Mouse (Mus musculus): ENCODE results near the gene Pdcd2.

Pdcd2 gene

DNA sequence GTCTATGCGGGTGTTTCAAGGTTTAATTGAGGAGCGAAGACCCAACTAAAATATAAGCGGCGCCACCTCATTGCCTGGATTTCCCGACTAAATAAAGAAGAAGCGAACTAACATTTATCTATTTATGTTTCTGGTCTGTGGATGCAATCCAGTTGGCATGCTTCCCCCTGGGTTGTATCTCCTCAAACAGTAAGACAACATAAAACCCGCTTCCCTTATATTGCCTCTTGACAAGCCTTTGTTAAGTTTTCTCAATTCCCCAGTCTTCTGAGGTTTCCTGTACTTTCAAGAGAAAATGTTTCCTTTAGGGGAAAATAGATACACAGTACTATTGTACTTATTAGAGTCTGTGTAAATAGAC is 28.4 kb downstream of the Pdcd2 start:
- CTCF ChIA-PET, result no interaction called here

DNA sequence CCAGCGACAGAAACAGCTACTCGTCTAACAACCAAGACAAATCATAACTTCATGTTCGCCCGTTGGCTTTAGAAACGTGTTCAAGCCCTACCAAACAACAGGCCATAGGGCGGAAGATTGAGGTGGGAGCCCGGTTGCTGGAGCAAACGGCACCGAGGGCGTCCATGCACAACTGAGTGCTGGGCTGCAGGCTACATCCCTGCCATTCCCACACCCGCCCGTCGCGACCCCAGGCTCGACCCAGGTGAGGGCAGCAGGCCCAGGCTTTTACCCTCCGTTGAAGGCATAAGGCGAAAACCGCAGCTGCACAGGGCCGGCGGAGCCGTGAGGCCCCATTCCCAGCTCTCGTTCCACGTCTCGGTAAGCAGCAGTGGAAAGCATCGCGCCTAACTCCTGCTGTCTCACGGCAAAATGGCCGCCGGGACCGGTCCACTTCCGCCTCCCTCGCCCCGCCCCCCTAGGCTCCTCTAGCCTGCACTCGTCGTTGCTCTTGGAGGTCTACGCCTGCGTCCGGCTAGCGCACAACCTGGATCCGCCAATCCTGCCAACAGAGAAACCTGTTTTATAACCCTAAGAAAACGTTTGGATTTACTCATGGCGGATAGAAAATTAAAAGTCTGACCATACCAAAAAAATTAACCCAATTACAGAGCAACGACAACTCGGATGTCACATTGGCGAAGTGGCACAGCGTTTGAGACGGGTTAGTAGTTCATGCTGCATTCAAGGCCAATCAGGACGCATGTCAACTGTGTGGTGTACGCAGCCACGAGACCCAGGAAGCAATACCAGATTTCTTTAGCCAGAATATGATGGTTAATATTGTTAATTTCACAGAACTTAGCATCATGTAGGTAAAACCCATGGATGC is 29.0 kb downstream of the Pdcd2 start:
- CTCF ChIA-PET, result no interaction called here

DNA sequence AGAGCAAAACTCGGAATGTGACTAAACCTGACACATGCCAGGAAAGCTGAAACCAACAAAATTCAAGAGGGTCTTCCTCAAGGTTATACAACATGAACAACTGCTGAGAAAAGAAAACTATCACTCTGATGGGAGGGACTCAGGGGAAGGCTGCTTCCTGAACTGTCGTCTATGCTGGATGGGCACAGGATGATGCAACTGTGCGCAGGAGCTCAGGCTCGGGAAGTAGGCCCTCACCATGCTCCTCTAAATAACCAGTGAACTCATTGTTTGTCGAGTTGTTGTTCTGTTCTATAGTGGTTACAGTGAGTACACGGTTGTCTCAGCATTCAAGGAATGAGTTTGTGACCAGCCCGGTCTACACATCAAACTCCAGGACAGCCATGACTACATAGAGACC is 36.6 kb downstream of the Pdcd2 start:
- CTCF ChIA-PET, result no interaction called here

DNA sequence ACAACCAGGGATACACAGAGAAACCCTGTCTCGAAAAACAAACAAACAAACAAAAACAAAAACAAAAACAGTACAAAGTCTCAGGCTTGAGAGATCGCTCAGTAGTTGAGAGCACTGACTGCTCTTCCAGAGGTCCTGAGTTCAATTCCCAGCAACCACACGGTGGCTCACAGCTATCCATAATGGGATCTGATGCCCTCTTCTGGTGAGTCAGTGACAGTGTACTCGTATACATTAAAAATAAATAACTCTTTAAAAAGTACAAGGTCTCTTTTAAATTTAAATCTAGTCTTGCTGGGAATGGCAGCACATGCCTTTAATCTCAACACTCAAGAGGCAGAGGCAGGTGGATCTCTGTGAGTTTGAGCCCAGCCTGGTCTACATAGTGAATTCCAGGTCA is 54.4 kb downstream of the Pdcd2 start:
- CTCF ChIA-PET, result no interaction called here

Measured in spleen, embryonic (tissue).